Mouse (Mus musculus) spleen, adult 2 months (tissue): ENCODE results near the gene Kcnq5. TPM values are rescaled to one million over a fixed set of nuclear protein-coding genes. Genes with fewer than 3 reads are reported as not detected.

Experiments
- DNase-seq, 2 experiments: peaks; one replicate each; pipeline versions ENCODE4 v3.0.0 to v3.0.0-alpha.2; 2012 to 2021; ENCODE audit warnings: low spot score in 2 of 2, low read depth in 1 of 2
- H3K27ac ChIP-seq: fragments of 200-500 bp; 2 replicates; pipeline ENCODE4 v1.5.1; 2012; ENCODE audit warnings: low read length, inconsistent platforms; ENCODE audit not compliant: insufficient read depth
- H3K27me3 ChIP-seq: fragments of 200-500 bp; 2 replicates; pipeline ENCODE4 v1.6.1; 2012; ENCODE audit warnings: mild to moderate bottlenecking, moderate library complexity, low read length, inconsistent platforms; ENCODE audit not compliant: control insufficient read depth, insufficient read depth
- H3K36me3 ChIP-seq: fragments of 200-500 bp; 2 replicates; pipeline ENCODE4 v1.6.1; 2012; ENCODE audit warnings: mild to moderate bottlenecking, low read length, inconsistent platforms; ENCODE audit not compliant: control insufficient read depth, insufficient read depth
- H3K4me1 ChIP-seq: fragments of 200-500 bp; 2 replicates; pipeline ENCODE4 v1.6.1; 2011; ENCODE audit warnings: inconsistent platforms; ENCODE audit not compliant: control insufficient read depth, insufficient read depth, insufficient read length
- H3K4me3 ChIP-seq: fragments of 200-500 bp; 2 replicates; pipeline ENCODE4 v1.5.1; 2011; ENCODE audit warnings: mild to moderate bottlenecking, inconsistent platforms; ENCODE audit not compliant: insufficient read depth, insufficient read length; ENCODE audit errors: extremely low read depth
- CTCF ChIP-seq: fragments of 200-500 bp; IDR thresholded peaks from 2 replicates; pipeline ENCODE4 v1.5.1; 2011; ENCODE audit warnings: mild to moderate bottlenecking, inconsistent platforms; ENCODE audit not compliant: insufficient read depth, insufficient read length, insufficient replicate concordance; ENCODE audit errors: extremely low read depth
- POLR2A ChIP-seq: fragments of 200-500 bp; IDR thresholded peaks from 2 replicates; pipeline ENCODE4 v1.6.1; 2011; ENCODE audit warnings: low read depth, low read length, inconsistent platforms
- WGBS: fragments of 180-500 bp; shearing (Covaris S2); methylation state at CpG from one replicate; pipeline ENCODE4 v1.1.7; 2018; 5-methylcytosine and 5-hydroxymethylcytosine counted together
- polyA plus RNA-seq: library from polyadenylated mRNA; depleted of rRNA; stranded (reverse); fragments of >200 nt; gene quantifications from 2 replicates; pipeline ENCODE4 v1.2.3, GENCODE M21; 2012

The Kcnq5 gene
- polyA plus RNA-seq, 1 experiment: 0.68 TPM

GRCm38 (mm10) chr1:21499815-21500534, 461.8 kb downstream of the Kcnq5 start:
- H3K4me3 ChIP-seq: no peak overlapping the region
- 69% methylated on average over 10 of the region's 10 CpGs for WGBS
- DNase-seq: no peak
- TF ChIP-seq CTCF (no peak), POLR2A (no peak)
- no peaks in the 10 kb centered on the region for H3K27me3 ChIP-seq
- H3K36me3 ChIP-seq: no peaks in the 10 kb centered on the region
- no peaks in the 10 kb centered on the region for H3K4me1 ChIP-seq
- no peak overlapping the region for H3K27ac ChIP-seq

DNA sequence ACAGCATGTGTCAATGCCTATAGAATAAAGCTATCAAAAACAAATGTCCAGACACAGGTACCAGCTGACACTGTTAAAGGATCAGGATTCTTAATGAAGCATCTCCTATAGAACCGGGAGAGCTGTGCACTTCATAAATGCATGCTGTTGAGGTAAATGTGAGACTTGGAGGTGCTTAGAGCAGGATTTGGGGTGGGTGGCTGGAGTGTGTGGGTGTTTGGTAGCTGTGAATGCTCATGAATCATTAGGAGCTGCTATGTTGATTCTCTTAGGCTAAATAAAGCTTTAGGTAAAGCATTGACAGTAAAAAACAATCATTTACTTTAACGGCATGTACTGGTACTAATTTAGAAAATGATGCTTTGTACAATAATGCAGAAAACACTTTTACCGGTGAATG, 465.4 kb downstream of the Kcnq5 start:
- TF ChIP-seq CTCF (no peak), POLR2A (no peak)
- no peak for DNase-seq
- WGBS: 95% methylated on average over 3 of the region's 3 CpGs
- Histone ChIP-seq H3K27me3 (no peaks in the 10 kb centered on the region), H3K27ac (no peak overlapping the region), H3K4me3 (no peak overlapping the region), H3K36me3 (no peaks in the 10 kb centered on the region), H3K4me1 (no peaks in the 10 kb centered on the region)

GRCm38 (mm10) chr1:21488645-21489044, 473.1 kb downstream of the Kcnq5 start:
- Histone ChIP-seq H3K4me3 (no peak overlapping the region), H3K27ac (no peak overlapping the region), H3K4me1 (no peaks in the 10 kb centered on the region), H3K36me3 (no peaks in the 10 kb centered on the region), H3K27me3 (no peaks in the 10 kb centered on the region)
- no peak for DNase-seq
- TF ChIP-seq POLR2A (no peak), CTCF (no peak)
- 89% methylated on average over 3 of the region's 3 CpGs for WGBS

DNA sequence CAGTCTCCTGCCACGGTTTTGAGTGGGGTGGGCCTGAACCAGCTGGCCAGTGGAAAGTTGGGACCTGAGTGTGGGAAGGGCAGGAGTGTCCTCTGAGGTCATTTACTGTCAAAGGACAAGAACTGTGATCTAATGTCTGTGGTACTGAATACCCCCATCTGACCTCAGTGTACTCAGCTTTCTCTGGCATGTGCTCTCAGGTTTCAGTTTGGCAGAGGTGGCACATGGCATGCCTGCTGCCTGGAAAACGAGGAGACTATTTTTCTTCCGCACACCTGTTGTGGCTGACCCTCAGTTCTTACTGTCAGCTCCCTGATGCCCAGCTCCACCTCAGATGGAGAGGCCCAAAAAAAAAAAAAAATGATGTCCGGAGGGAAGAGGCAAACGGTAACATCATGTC, 475.5 kb downstream of the Kcnq5 start:
- Histone ChIP-seq H3K27me3 (no peaks in the 10 kb centered on the region), H3K4me3 (no peak overlapping the region), H3K27ac (no peak overlapping the region), H3K36me3 (no peaks in the 10 kb centered on the region), H3K4me1 (no peaks in the 10 kb centered on the region)
- WGBS: 86% methylated on average over 5 of the region's 5 CpGs
- no peak for DNase-seq
- TF ChIP-seq POLR2A (no peak), CTCF (no peak)

DNA sequence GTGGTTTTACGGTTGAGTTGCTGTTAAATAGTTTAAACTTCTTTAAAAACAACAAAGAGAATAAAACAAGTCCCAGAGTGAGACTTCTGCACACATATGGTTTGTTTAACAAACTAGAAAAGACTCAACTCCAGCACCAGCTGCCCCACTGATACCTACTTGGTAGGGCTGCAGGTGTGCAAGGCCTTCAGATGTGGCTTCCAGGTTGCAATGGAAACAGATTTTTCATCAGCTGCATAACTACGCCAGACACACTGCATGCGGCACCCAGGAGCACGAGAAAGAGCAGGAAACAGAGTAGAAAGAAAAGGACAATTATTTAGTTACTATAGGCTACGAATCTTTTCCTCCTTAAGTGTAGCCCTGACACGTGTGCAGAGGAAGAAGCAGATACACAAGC, 492.4 kb downstream of the Kcnq5 start:
- 75% methylated on average over 6 of the region's 6 CpGs for WGBS
- no peak for DNase-seq
- Histone ChIP-seq H3K4me1 (no peaks in the 10 kb centered on the region), H3K36me3 (no peaks in the 10 kb centered on the region), H3K4me3 (no peak overlapping the region), H3K27me3 (no peaks in the 10 kb centered on the region), H3K27ac (no peak overlapping the region)
- TF ChIP-seq POLR2A (no peak), CTCF (no peak)

DNA sequence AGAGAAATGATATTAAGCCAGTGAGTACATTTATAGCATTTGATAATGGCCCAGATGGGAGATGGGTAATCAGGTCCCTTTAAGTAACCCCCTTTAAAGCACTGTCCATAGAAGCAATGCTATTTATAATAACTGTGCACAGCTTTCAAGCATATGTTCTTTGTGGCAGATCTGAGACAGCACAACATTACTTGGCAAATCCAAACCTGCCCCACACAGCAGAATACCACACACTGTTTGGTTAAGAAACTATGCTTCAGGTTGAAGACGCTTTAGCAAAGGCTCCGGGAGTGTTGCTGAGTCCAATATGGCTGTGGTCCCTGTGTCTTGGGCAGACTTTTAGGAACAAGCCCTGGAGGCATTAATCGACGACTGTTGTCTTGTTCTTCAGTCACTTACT, 495.3 kb downstream of the Kcnq5 start:
- TF ChIP-seq POLR2A (no peak), CTCF (no peak)
- Histone ChIP-seq H3K27ac (no peak overlapping the region), H3K36me3 (no peaks in the 10 kb centered on the region), H3K4me1 (no peaks in the 10 kb centered on the region), H3K4me3 (no peak overlapping the region), H3K27me3 (no peaks in the 10 kb centered on the region)
- no peak for DNase-seq
- WGBS: 93% methylated on average over 4 of the region's 4 CpGs

- Histone ChIP-seq H3K27ac (no peak overlapping the region), H3K36me3 (no peaks in the 10 kb centered on the region), H3K27me3 (no peaks in the 10 kb centered on the region), H3K4me1 (no peaks in the 10 kb centered on the region), H3K4me3 (no peak overlapping the region)
- WGBS: 72% methylated on average over 18 of the region's 18 CpGs
- peak in 1 of 2 experiments; percentile 54 for DNase-seq
- peak; percentile 67; the same call in 1 of the 2 replicates for TF ChIP-seq CTCF
- TF ChIP-seq POLR2A: no peak
Measured at GRCm38 (mm10) chr1:21460941-21461689, 500.6 kb downstream of the Kcnq5 start.
